Mouse (Mus musculus) kidney, postnatal 25 days (tissue): ENCODE data around the gene Npb.

ENCODE experiments used
- DNase-seq, 2 experiments: peaks; one replicate each; pipeline ENCODE4 v3.0.0; 2021; ENCODE audit warnings: mixed read lengths in 2 of 2

The Npb gene

DNA sequence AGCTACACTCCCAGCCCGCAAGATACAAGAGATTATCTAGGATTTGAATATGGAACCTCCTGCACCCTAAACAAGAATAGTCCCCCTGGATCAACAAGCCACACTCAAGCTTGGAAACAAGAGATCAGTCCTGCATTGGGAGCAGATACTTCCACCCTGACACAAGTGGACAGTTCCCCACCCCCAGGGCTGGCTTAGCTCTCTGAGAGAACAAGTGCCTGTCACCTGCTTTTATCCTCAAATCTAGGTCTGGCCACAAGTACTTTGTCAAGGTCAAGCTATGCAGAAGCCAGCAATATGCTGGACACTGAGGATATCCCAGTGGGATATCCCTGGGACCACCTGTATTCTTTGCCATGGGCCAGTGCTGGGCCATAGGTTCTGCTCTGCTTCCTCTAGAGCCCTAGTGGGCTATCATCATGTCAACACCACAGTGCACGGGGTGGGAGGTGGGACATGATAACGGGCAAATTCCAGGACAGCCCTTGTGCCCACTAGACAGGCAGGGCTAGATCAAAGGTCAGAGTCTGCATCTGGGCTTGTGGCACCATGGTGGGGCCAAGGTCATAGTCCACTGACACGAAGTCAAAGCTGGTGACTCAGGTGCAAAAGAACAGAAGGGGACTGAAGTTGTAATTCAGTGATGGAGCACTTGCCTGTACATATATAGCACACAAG lies 8.5 kb downstream of the Npb start:
- DNase-seq = peak; percentile 68 to 90

GRCm38 (mm10) chr11:120617519-120618112 lies 9.3 kb downstream of the Npb start, which contains the start of gene Pcyt2:
Gene Pcyt2, minus strand, starts transcription at chr11:120617936.
- DNase-seq = peak; percentile 95 to 98

DNA sequence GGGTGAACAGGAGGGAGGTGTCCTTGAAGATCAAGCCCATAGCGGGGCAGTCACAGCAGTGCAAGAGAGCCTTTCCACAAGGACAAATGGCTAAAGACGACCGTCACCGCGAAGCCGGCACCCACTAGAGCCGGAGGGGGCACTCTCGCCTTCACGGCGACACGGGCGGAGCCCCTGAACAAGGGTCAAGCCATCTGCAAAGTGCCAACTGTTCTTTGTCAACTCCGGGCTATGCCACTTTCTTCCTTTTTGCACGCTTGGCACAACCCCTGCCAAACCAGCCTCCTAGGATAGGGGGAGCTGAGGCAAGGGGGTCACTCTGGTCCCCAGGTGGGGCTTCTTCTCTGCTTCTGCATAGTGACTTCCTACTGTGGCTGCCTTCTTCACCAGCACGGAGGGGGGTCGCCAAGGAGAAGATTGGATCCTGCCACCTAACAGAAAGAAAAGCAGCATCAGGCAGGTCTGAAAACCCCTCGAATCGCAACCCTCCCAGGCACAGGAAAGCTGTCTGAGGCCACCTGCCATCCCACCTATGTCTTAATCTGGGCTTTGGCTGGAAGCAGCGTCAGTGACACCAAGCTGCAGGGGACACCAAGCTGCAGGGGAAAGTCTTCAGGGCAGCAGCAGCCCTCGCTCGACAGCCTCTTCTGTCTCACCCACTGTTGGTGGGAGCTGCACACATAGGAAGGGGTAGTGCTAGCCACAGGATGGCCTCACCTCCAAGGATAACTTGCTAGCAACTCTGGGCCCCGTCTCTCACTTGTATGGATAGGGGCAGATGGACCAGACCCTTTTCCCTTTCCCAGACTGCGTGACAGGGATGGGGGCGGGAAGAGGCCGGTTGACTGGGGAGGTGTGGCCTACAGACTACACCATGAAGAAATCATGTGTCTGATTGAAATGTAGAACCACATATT lies 10.6 kb downstream of the Npb start:
- DNase-seq = peak in 1 of 2 experiments; percentile 49

DNA sequence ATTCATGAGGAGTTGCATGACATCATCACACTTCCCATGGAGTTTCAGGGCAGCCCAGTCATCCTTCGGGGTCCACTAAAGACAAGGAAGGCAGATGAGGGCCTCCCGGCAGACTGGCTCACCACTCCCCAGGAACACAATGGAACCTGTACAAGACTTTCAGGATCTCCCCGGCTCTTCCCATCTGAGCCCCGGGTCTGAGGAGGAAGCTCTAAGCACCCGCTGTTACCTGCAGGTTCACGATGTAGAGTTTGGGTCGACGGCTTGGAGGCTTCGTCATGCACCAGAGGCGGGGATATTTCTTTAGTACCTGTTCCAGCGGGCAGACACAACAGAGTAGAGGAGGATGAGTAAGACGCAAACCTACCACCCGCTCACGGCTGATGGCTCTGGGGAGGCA lies 11.9 kb downstream of the Npb start:
- DNase-seq = peak in 1 of 2 experiments; percentile 35

GRCm38 (mm10) chr11:120622805-120623204 lies 14.5 kb downstream of the Npb start:
- no peak for DNase-seq

GRCm38 (mm10) chr11:120623961-120624679 lies 15.8 kb downstream of the Npb start:
- DNase-seq = peak; percentile 86

DNA sequence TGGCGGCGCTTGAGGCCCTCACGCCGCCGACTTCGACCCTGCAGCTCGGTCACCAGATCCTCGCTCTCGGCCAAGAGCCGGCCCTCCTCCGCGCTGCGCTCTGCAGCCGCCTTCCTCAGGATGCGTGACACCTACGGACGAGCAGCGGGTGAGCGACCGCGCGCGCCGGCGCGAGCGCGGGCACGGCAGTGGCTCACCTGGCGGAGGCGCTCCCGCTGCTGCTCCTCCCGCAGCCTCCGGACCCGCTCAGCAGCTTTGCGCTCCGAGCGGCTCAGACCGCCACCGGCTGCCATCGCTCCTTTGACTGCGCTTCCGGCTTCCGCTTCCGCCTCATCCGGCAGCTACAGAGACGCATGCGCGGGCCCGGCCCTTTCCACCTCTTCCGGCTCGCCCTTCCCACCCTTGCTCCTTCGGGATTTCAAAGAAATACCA lies 16.4 kb downstream of the Npb start:
- peak; percentile 91 to 94 for DNase-seq

DNA sequence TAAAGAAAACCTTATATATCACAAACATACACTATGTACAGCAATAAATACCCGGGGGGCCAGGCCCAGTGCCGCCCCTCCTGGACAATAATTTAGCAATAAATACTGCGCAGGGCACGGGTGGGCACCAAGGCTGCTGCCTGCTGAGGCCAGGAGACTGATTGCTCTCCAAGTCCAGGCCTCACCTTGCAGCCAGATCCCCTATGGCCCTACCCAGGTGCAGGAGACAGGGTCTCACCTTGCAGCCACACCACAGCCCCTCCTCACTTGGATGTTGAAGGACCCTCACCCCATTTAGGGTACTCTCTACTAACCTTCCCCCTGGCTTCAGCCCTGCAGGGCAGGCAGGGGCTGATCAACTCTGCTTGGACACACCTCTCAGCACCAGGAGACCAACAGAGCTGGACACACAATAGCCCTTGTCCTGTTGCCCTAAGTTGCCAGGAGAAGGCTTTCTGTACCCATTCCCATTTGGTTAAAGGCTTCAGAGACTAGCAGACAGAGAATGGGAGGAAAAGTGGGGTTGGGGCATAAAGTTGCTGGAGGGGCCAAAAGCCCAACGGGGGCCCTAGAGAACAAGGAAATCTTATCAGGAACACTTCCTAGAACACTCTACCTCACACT lies 17.0 kb downstream of the Npb start, which contains the start of gene Sirt7:
Sirt7 (minus strand) TSS at position 89 of the 624 bp plus-strand sequence.
- DNase-seq = no peak

GRCm38 (mm10) chr11:120626785-120627467 lies 18.6 kb downstream of the Npb start:
- DNase-seq = no peak

GRCm38 (mm10) chr11:120627468-120628300 lies 19.4 kb downstream of the Npb start:
- DNase-seq = peak; percentile 40 to 68

DNA sequence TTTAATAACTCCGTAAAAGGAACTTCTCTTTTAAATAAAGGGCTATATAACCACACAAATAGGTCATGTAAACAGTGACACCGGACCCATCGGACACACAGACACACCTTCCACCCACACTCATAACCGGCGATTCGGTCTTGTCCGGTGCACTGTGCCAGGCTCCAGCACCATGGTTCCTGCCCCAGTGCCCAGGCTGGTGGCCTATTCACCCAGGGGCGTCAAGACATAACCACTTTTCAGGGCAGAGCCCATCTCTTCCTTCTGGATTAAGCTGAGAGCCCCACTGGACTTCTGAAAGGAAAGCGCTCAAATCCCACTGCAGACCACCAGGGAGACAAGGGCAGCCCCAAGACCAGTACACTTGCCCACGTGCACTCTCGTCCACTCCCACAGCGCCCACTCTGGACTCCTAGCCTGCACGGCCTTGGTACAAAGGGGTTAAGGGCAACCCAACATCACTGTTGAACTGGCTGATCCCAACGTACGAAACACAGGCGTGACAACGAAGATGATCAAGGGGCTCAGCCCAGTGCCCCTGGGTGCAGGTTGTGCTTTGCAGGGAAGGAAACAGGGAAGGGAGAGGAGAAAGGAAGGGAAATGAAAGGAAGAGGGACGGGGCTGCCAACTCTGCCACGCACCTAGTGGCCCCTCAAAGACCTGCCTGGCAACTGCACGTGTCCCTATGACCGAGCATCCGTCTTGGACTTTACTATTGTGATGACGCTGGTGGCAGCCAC lies 20.5 kb downstream of the Npb start:
- peak in 1 of 2 experiments; percentile 41 for DNase-seq

- DNase-seq = peak; percentile 66 to 86
Observed at GRCm38 (mm10) chr11:120629341-120629730, 21.1 kb downstream of the Npb start.

DNA sequence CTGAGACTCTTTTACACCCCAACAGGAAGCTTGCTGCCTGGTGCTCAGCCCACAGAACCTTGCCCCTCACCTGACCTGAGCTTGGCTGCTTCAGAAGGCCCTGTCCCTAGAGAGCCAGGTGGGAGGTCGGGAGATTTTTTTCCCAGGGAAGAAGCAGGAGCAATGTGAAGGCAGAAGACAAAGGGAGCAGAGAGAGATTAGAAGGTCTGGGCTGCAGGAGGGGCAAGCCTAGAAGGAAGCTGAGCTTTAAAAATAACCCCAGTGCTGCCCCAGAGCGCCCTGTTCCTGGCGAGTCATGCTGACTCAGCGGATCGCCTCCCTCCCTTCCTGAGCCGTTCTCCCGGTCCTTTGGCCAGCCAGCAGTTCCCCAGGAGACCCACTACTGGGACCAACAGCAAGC lies 21.6 kb downstream of the Npb start:
- peak; percentile 69 to 85 for DNase-seq

- DNase-seq = peak; percentile 79 to 94
Observed at GRCm38 (mm10) chr11:120630401-120630871, 22.2 kb downstream of the Npb start.

DNA sequence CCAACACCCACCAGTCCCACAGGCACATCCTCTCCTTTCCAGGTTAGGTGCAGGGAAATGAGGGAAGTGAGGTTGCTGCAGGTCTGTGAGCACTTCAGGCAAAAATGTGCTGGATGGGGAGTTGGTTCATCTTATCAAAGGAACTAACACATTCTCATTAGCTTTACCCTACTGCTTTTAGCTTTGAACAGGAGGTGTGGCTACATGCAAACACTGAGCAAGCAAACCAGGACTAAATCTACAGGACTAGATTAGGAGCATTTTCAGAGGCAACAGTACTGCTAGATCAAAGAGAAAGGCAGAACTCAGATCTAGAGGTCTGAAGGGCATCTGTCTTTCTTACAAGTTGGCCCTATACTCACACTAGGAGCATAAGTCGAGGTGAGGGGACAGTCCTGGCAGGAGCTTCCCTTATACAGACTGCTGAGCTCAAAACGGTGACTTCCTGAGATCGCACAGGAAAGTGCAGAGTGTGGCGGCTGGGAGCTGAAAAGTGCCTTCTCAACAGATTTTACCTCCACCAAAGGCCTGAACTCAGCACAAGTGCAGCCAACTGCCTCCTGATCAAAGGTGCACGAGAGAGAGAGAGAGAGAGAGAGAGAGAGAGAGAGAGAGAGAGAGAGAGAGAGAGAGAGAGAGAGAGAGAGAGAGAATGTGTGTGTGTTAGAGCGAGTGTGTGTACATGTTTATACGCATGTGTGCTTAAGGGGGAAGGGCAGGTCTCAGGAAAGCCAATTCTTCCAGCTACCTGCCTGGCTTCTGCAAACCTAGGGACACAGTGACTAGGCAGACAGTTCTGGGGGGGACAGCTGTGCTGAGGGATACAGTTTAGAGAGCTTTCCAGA lies 22.8 kb downstream of the Npb start:
- DNase-seq = peak; percentile 65 to 90

GRCm38 (mm10) chr11:120631726-120632448 lies 23.6 kb downstream of the Npb start:
- peak in 1 of 2 experiments; percentile 48 for DNase-seq

DNA sequence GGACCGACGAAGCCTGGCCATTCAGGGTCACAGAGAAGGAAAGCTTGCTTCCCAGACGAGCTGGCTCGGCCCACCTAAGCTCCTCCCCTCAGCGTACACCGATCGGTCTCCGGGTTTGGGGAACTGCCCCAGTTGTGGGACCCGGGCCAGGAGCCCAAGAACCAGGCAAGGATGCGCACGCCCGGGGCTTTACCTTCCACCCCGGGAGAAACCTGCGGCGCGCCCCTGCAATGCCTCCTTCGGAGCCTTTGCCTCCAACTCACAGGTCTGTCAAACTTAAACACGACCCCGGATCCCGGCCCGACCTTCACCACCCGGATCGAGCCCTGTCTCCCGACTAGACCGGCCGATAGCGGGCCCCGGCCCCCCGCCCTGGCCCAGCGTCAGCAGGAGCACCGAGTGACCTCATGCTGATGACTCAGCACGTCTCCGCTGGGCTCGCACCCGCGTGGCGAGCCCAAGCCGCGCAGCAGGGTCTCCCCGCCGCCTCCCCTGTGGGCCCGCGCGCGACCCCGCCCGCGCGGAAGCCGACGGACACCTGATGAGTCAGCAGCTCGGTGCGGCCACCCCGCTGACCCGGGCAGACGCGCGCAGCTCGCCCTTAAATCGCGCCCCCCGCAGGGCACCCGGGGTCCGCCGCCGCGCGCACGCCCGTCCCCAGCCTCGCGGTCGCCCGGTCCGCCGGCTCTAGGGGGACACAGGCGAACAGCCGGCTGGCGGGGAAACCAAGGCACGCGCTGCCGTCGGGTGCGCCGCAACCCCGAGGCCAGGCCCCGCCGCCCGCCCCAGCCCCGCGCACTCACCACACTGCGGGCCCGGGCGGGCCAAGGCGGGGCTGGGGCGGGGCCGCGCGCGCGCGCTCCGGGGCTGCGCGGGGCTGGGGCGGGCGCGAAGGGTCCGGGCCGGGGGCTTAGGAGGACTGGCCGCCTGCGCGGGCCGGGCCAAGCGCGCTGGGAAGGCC lies 24.6 kb downstream of the Npb start:
- DNase-seq = peak; percentile 87 to 94
